Mouse (Mus musculus) fat pad, adult 2 months (tissue): Measurements from ENCODE around the gene Paox.
A peak's percentile ranks its signal among the peaks of the same experiment; 100 is the strongest.

Experiments
- DNase-seq: peaks from one replicate; pipeline ENCODE4 v3.0.0-alpha.2; 2011; ENCODE audit warnings: low read depth, low spot score; ENCODE audit errors: extremely low read depth

Paox gene

DNA sequence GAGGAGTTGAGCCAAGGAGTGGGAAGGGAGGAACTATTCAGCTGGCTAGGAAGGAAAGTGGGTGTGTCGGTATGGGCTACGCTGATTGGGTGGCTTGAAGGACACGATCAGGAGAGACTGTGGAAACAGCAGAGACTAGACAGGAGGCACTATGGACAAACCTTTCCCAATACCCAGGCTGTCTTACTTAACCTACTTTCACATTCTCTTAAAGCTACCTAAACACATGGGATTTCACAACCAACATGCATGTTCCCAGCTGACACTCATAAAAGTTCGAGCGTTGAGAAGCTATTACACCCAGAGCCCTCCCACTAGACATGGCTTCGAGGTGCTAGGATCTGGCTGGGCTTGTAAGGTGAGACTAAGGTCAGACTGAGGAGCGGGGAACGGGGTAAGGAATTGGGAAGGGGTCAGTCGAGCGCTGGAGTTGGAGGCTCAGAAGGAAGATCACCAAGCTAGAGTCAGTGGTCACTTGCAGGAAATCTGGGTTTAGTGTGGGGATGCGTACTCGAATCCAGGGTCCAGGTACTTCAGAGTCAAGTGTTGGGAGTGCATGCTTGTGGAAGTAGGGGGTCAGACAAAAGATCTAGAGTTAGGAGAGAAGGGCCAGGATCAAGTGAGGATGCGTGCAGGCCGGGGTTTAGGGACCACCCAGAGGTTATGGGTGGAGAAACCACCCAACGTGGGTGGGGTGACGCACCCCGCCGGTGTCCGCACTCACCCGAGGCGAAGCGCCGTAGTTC is at the start of gene Paox:
Gene Paox, plus strand, starts transcription at position 217 of the 746 bp plus-strand sequence.
- DNase-seq, result peak; percentile 99

DNA sequence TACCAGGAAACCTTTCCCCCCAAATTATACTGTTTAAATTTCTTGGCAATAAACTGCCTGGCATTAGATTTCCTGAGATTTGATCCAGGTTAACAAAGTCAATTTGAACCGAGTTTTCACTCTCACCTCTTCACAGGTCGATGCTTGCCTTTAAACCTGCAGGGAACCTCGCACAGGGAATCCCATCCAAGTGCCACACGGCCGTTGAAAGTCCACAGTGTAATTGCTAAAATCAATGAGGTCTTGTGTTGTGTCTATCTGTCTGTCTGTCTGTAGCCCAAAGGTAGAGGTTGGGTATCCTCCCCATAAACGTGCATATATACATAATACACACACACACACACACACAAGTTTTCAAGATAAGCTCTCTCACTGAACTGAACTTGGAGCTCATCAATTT is 48.2 kb upstream of the Paox start:
- no peak for DNase-seq

GRCm38 (mm10) chr7:140070042-140070711 is 45.4 kb upstream of the Paox start:
- no peak for DNase-seq

DNA sequence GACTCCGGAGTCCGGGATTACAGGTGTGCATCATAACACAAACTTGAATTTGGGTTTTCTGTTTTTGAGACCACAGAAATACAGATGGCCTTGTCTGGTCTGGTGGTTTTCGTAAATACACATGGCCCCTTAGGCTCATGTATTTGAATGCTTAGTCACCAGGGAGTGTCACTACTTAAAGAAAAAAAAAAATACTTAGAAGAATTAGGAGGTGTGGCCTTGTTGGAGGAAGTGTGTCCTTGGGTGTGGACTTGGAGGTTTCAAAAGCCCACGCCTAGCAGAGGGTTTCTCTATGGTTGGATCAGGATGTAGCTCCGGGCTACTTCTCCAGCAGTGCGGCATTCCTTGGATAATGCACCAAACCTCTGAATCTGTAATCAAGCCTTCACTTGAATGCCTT is 37.9 kb upstream of the Paox start:
- DNase-seq, result no peak

DNA sequence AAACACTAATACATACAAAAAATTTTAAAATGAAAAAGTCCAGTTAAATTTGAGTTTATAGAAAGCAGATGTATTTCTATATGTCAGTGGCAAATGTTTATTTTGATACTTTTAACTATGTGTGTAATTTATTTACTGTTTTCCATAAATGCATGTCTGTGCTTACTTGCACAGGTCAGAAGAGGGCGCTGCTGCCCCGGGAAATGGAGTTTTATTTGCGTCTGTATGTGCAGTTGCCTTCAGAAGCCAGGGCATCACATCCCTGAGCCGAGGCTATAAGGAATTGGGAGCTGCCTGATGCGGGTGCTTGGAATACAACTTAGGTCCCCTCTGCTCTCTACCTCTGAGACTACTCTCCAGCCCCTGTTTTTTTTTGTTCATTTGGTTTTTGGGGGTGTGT is 36.9 kb upstream of the Paox start:
- DNase-seq, result no peak

GRCm38 (mm10) chr7:140080503-140081156 is 35.0 kb upstream of the Paox start:
- no peak for DNase-seq

DNA sequence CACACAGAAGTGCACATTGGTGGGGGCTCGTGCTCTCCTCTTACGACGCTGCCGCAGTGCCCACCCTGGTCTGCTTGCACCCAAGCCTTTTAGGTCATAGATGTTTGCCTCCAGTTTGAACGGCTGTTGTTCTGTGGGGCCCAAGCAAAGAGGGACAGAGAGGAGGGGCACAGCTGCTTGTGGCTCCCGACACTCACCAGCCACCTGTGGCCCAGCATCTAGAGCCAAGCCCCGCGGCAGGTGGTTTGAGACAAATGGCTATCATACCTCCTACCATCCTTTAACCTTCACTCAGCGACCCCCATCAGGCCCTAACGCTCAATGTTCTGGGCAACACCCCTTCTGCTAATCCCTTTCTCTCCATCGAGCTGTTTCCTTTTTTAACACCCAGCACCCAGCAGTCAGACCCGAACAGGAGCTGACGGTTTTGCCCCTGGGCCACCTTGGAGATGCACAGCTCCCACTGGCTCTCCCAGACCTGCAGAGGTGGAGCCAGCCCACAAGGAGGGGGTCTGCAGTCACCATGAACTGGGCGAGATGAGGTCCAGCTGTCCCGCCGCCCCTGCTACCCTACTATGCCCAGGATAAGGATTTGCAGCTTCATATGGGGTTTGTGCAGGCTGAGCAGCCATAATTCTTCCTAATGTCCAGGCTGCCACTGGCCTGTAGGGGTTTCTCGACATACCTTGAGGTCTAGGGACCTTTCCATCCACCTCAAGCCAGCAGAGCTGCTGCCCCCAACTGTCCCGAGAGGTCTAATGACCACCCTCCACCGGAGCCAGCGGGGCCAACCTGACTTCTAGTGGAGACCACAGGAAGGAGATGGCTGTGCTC is 34.0 kb upstream of the Paox start:
- no peak for DNase-seq

GRCm38 (mm10) chr7:140082242-140082678 is 33.3 kb upstream of the Paox start, which contains the start of gene Caly:
Caly (minus strand) TSS chr7:140082548.
- DNase-seq, result no peak

GRCm38 (mm10) chr7:140090601-140091000 is 25.0 kb upstream of the Paox start:
- peak; percentile 77 for DNase-seq

DNA sequence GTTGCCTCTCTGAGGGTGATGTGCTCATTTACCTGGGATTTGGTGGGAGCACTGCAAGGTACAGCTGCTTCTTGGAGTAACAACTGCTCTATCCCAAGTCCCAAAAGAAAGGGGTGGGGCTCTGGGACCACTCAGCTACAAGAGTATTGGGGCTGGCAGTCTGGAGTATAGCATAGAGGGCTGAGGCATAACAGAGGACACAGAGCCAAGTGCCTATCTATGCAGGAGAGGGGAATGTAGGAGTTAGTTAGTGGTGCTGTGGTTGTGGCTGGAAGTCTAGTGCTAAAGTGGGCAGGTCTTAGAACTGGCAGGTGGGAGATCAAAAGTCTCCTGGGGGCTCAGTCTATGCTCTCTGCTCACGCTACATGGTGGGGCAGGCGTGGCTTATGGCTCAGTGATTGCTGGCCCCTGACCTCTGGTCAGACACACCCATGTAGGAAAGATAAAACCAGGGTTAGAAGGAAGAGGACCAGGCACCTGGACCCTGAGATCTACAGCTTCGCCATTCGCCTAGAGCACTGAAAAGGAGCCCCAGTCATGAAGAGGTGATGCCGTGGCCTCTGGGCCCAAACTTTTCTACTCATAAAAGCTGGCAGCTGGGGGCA is 22.6 kb upstream of the Paox start, which contains the start of gene Prap1:
Gene Prap1, plus strand, starts transcription at position 472 of the 605 bp plus-strand sequence.
- no peak for DNase-seq

DNA sequence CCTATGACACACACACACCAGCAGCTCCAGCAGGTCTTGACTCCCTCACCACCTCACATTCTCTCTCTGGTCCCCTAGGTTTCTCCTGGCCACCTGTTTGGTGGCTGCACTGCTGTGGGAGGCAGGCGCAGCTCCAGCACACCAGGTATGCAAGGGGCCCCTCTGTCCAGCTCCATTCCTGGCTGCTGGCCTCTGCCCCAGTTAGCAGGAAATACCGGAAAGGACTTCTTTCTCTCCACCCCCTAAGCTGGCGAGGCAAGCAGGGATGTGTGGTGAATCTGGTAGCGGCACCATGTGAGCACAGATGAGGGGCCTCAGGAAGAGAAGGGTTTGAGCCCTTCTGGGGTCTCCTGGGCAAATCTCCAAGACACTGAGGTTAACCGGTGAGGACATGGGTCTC is 20.6 kb upstream of the Paox start:
- no peak for DNase-seq

DNA sequence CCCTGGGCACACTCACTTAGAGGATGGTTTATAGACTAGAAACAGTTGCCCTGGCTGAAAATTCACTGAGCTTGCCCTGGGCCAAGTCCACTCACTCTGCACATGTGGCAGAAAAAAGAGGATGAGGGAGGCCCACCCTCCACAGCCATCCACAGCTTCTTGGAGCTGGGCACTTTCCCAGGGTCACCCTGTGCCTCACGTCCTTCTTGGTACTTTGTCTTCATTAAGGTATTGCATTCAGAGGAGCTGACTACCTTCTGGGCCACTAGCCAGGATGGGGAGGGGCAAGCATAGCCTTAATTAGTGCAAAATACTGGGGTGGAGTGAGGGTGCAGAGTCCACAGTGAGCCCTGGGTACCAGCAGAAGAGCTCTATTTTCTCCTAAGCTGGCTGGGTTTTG is 20.0 kb upstream of the Paox start:
- DNase-seq, result no peak

- no peak for DNase-seq
Observed at GRCm38 (mm10) chr7:140096055-140096454, 19.5 kb upstream of the Paox start.

DNA sequence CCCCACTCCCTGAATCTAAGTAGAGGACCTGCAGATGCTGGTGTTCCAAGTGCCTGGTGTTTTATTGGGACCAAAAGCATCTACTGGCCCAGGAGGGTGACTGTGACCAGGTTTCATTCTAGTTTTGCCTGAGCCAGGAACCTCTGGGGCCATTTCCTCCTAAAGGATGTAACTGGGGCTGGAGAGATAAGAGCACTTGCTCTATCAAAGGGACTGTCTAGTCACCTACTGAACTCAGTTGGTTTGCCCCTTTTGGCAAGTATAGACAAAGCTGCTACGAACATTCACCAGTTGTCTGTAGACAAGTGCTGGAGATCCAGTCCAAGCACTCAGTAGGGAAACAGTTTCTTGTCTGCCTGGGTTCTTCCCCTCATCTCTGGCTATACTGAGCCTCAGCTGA is 17.1 kb upstream of the Paox start:
- no peak for DNase-seq

DNA sequence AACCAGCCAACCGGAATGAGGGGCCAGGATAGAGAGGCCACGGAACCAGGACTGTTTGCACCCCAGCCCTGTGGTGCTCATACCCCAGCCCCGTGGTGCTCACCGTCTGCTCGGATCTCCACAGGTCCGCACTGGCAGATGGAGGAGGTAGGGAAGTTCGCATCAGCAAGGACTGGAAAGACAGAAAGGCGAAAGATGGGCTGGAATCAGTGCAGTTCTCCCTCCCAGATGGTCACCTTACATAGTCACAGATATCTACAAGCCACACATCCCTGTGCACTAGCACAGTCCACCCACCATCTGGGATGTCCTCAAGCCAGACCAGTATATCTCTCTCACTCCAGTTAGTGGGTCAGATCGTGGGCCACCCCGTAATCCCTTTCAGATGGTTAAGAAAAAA is 14.1 kb upstream of the Paox start:
- no peak for DNase-seq

- no peak for DNase-seq
Observed at GRCm38 (mm10) chr7:140101993-140102860, 13.4 kb upstream of the Paox start, which contains the start of gene Fuom. Fuom (minus strand) TSS chr7:140102441.

GRCm38 (mm10) chr7:140104009-140104408 is 11.6 kb upstream of the Paox start:
- no peak for DNase-seq

DNA sequence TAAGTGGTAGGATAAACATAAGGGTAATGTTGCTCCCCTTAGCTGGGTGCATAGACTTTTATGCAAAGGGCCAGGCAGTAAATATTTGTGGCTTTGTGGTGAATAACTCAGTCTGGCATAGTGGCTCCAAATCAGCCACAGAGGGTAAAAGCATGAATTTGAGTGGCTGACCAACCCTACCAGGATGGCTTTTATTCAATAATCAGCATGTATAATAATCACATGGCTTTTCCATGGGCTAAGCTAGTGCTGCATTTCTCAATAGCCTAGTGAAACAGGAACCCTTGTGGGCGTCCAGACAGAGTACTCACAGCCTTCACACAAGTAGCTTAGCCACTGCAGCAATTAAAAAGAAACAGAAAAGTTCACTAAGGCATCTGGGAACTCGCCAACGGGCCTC is 3.7 kb upstream of the Paox start:
- no peak for DNase-seq

GRCm38 (mm10) chr7:140116329-140117054 is 893 bp downstream of the Paox start, which contains the start of gene Echs1:
Echs1 (minus strand) TSS chr7:140116476.
- peak; percentile 74 for DNase-seq
